33 mouse cellular contexts compared by ENCODE assay signal in the genomic region with DNA sequence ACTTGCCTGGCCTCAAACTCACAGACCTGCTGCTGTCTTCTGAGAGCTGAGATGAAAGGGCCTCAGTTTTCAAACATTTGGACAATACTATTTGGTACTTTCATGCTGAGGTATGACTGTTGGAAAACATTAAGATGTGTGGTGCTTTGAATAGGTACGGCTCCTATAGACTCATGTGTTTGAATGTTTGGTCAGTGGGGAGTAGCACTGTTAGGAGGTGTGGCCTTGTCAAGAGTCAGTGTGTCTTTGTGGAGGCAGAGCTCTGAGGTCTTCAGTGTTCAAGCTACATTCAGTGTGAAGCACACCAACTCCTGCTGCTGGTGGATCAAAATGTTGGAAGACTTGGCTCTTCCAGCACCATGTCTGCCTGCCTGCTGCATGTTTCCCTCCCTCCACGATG.
"Had no signal": no experiment of that assay in that cellular context is flagged by ENCODE, and none has a peak within 500 bp of the region (broad histone marks: within the 10 kb centered on the region; RNA-seq: fewer than 3 reads in every experiment).

No protein-coding gene starts in this region.

- H3K36me3 ChIP-seq: heart, embryonic 12.5 days; heart, embryonic 15.5 days; hindbrain, embryonic 15.5 days; kidney, embryonic 15.5 days had no signal

- H3K4me3 ChIP-seq: heart, embryonic 10.5 days; heart, embryonic 12.5 days; heart, embryonic 13.5 days; heart, embryonic 15.5 days; hindbrain, embryonic 10.5 days; hindbrain, embryonic 12.5 days; hindbrain, embryonic 13.5 days; hindbrain, embryonic 15.5 days; kidney, embryonic 15.5 days; layer of hippocampus, adult 2 months had no signal

- DNase-seq: heart, postnatal 10 days; heart, postnatal 36 days; heart, postnatal 4 days; kidney, adult 11 months; kidney, adult 18-20 months; kidney, adult 2 months; kidney, adult 8-10 months; kidney, adult 9 months; kidney, postnatal 10 days; kidney, postnatal 14 days; kidney, postnatal 25 days; kidney, postnatal 36 days; kidney, postnatal 4 days; layer of hippocampus, adult 9-11 months; layer of hippocampus, postnatal 36 days had no signal

- H3K27ac ChIP-seq: heart, embryonic 10.5 days; heart, embryonic 13.5 days; heart, embryonic 15.5 days; hindbrain, embryonic 10.5 days; hindbrain, embryonic 12.5 days; hindbrain, embryonic 13.5 days; hindbrain, embryonic 14.5 days; hindbrain, embryonic 15.5 days; hindbrain, postnatal 0 days; kidney, embryonic 15.5 days; kidney, postnatal 0 days; layer of hippocampus, adult 2 months had no signal

- ATAC-seq: hindbrain, embryonic 16.5 days; hindbrain, postnatal 0 days; inflammation-experienced regulatory T-cells, adult 6 months; intestine, embryonic 16.5 days; intestine, postnatal 0 days had no signal

- H3K4me2 ChIP-seq: heart, embryonic 11.5 days; heart, embryonic 12.5 days; heart, embryonic 13.5 days; heart, embryonic 15.5 days; hindbrain, embryonic 12.5 days; hindbrain, embryonic 13.5 days; hindbrain, embryonic 14.5 days; hindbrain, embryonic 15.5 days; kidney, embryonic 15.5 days had no signal

- H3K9ac ChIP-seq: heart, embryonic 12.5 days; heart, embryonic 13.5 days; heart, embryonic 15.5 days; hindbrain, embryonic 12.5 days; hindbrain, embryonic 13.5 days; hindbrain, embryonic 14.5 days; hindbrain, embryonic 15.5 days; kidney, embryonic 15.5 days had no signal

- H3K9me3 ChIP-seq: heart, embryonic 10.5 days; heart, embryonic 12.5 days; heart, embryonic 13.5 days; heart, embryonic 15.5 days; hindbrain, embryonic 10.5 days; hindbrain, embryonic 12.5 days; hindbrain, embryonic 13.5 days; hindbrain, embryonic 15.5 days; kidney, embryonic 15.5 days had no signal

- H3K27me3 ChIP-seq: heart, embryonic 12.5 days; heart, embryonic 13.5 days; heart, embryonic 15.5 days; hindbrain, embryonic 12.5 days; hindbrain, embryonic 13.5 days; hindbrain, embryonic 15.5 days; kidney, embryonic 15.5 days had no signal
